Mouse (Mus musculus) duodenum, adult 2 months (tissue): ENCODE data around the gene Snw1. TPM values are rescaled to one million over a fixed set of nuclear protein-coding genes. Genes with fewer than 3 reads are reported as not detected.

Experiments used
- polyA plus RNA-seq: library from polyadenylated mRNA; depleted of rRNA; stranded (reverse); fragments of >200 nt; gene quantifications from 2 replicates; pipeline ENCODE4 v1.2.3, GENCODE M21; 2012; ENCODE audit warnings: low replicate concordance; rRNA removed

Gene Snw1
- polyA plus RNA-seq: 0.87 and 1.6 TPM in 2 replicates

DNA sequence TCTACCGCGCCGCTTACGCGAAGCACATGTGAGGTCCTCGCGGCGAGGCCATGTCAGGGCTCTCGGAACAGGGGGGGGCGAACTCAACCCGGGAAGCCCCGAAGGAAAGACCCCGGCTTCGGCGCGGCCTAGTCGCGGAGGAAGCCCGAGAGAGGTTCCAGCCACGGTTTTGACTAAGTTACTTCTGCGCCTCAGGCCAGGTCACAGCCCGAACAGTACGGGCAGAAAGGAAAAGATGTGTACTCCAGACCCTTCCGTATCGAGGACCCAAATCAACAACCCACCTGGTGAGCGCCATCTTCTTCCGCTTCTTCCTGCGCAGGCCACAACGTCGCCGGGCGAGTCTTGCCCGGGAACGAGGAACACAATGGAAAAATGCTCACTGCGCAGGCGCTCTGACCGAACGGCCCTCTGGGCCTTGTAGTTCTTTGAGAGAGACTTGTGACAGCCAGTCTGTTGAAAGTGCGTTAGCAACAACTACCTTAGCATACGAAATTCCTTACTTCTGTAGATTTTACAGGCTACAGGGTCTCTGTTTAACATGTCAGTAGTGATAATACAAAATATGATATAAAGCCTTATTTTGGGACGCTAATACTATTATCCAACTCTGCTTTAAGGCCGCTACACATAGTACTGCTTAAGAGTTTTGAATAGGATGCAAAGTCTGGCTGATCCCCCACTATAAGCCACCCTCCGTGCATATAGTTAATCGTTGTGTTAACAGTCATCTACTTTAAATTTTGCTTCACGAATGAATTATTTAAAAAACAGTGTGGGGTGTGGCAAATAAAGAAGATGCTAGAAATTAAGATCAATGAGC is at the start of gene Snw1:
Gene Snw1, minus strand, starts transcription at position 311 of the 823 bp plus-strand sequence.

GRCm38 (mm10) chr12:87514016-87514415 is 41.9 kb upstream of the Snw1 start, which contains the start of gene Gm8300:
Gm8300 (plus strand) TSS chr12:87514316.

GRCm38 (mm10) chr12:87494421-87494820 is 22.3 kb upstream of the Snw1 start, which contains the start of gene Gm5788:
Gm5788 (plus strand) TSS chr12:87494721.

DNA sequence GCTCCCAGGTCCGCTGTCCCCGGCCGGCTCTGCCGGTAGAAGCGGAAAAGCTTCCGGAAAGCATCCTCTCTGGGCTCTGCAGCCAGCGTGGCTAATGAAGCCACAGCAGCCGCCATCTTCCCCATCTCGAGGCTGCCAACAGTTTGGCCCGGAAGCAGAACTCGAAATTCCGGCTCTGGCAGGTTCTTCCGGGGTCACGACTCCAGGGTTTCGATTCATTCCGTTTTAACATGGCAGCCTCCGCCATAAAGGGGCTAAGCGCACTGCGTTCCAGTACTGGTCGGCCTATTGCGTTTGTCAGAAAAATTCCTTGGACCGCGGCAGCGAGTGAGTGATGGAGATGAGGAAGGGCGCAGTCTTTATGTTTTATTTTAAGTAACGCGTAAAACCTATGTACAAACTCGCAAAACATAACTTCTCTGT is 28.4 kb downstream of the Snw1 start, which contains the start of the genes Slirp and Alkbh1:
Gene Slirp, plus strand, starts transcription at position 197 of the 423 bp plus-strand sequence.
Gene Alkbh1, minus strand, starts transcription at position 318 of the 423 bp plus-strand sequence.

Other genes with a start within 250 kb of the Snw1 start
- 0.08 and 0.82 TPM in 2 replicates for gene Noxred1, start 233.5 kb downstream of the Snw1 start, polyA plus RNA-seq
- gene Vipas39, start 206.0 kb downstream of the Snw1 start, polyA plus RNA-seq: 15.0 and 21.8 TPM in 2 replicates
- gene Ahsa1, start 205.8 kb downstream of the Snw1 start, polyA plus RNA-seq: 16.8 and 18.5 TPM in 2 replicates
- 0.14 and 0.50 TPM in 2 replicates for gene Ism2, start 172.6 kb downstream of the Snw1 start, polyA plus RNA-seq
- 13.2 and 22.4 TPM in 2 replicates for gene Sptlc2, start 83.9 kb downstream of the Snw1 start, polyA plus RNA-seq
- 1.3 and 3.9 TPM in 2 replicates for gene Slirp, start 28.4 kb downstream of the Snw1 start, polyA plus RNA-seq
- 7.4 and 8.3 TPM in 2 replicates for gene Alkbh1, start 28.3 kb downstream of the Snw1 start, polyA plus RNA-seq
- gene Gm5788, start 22.4 kb upstream of the Snw1 start, polyA plus RNA-seq: not detected in 2 replicates
- gene Gm8300, start 42.0 kb upstream of the Snw1 start, polyA plus RNA-seq: not detected in 2 replicates
- not detected in 2 replicates for gene Oog1, start 130.4 kb upstream of the Snw1 start, polyA plus RNA-seq
- not detected in 2 replicates for gene Gm4027, start 146.6 kb upstream of the Snw1 start, polyA plus RNA-seq
- gene Gm16381, start 172.3 kb upstream of the Snw1 start, polyA plus RNA-seq: not detected in 2 replicates